Mouse (Mus musculus) brown adipose tissue, adult 24 weeks (tissue): ENCODE data around the gene Acadl. TPM values are rescaled to one million over a fixed set of nuclear protein-coding genes. Genes with fewer than 3 reads are reported as not detected.

Source experiments
- polyA plus RNA-seq: library from polyadenylated mRNA; stranded (reverse); fragments of >200 nt; gene quantifications from 2 replicates; pipeline ENCODE4 v1.2.4, GENCODE M21; 2012; ENCODE audit not compliant: missing spikeins, insufficient read depth, insufficient read length

The Acadl gene
- polyA plus RNA-seq, 1 experiment, result 2,156 TPM

Other genes starting within 250 kb of the Acadl start
- 95.4 and 98.7 TPM in 2 replicates for gene Rpe, start 162.4 kb downstream of the Acadl start, polyA plus RNA-seq
- gene Kansl1l, start 45.7 kb downstream of the Acadl start, polyA plus RNA-seq, result 12.4 TPM in 2 replicates
- 425 and 601 TPM in 2 replicates for gene Myl1, start 82.1 kb upstream of the Acadl start, polyA plus RNA-seq
- gene Lancl1, start 175.6 kb upstream of the Acadl start, polyA plus RNA-seq, result 27.8 and 36.4 TPM in 2 replicates